Mouse (Mus musculus) embryonic facial prominence, embryonic 15.5 days (tissue): Measurements from ENCODE around the gene Map10. TPM values are rescaled to one million over a fixed set of nuclear protein-coding genes. Genes with fewer than 3 reads are reported as not detected.

Source experiments
- ATAC-seq: fragments of 200-750 bp; cut with Nextera tagmentation; 2 replicates; pipeline ENCODE4 v1.8.0; 2017; ENCODE audit warnings: low read depth, moderate TSS enrichment; ENCODE audit not compliant: insufficient number of reproducible peaks, low FRiP score, low TSS enrichment
- H3K27ac ChIP-seq: fragments of 300-500 bp; sonication (generic); replicated peaks from 2 replicates; pipeline ENCODE4 v1.5.1; 2015; ENCODE audit warnings: mild to moderate bottlenecking, inconsistent platforms
- H3K27me3 ChIP-seq: fragments of 300-500 bp; sonication (generic); 2 replicates; pipeline ENCODE4 v1.6.1; 2015; ENCODE audit warnings: inconsistent platforms
- H3K36me3 ChIP-seq: fragments of 300-500 bp; sonication (generic); 2 replicates; pipeline ENCODE4 v1.6.1; 2015; ENCODE audit warnings: mild to moderate bottlenecking, inconsistent platforms
- H3K4me1 ChIP-seq: fragments of 300-500 bp; sonication (generic); 2 replicates; pipeline ENCODE4 v1.6.1; 2015; ENCODE audit warnings: inconsistent platforms
- H3K4me2 ChIP-seq: fragments of 300-500 bp; sonication (generic); replicated peaks from 2 replicates; pipeline ENCODE4 v1.6.1; 2015; ENCODE audit warnings: mild to moderate bottlenecking, inconsistent platforms
- H3K4me3 ChIP-seq: fragments of 300-500 bp; sonication (generic); replicated peaks from 2 replicates; pipeline ENCODE4 v1.5.1; 2015; ENCODE audit warnings: mild to moderate bottlenecking, inconsistent platforms
- H3K9ac ChIP-seq: fragments of 300-500 bp; sonication (generic); 2 replicates; pipeline ENCODE4 v1.6.1; 2015; ENCODE audit warnings: inconsistent platforms
- H3K9me3 ChIP-seq: fragments of 300-500 bp; sonication (generic); replicated peaks from 2 replicates; pipeline ENCODE4 v1.6.1; 2016; ENCODE audit warnings: inconsistent platforms
- WGBS: fragments of 180-500 bp; shearing (Covaris S2); methylation state at CpG from one replicate; pipeline ENCODE4 v1.1.7; 2015; 5-methylcytosine and 5-hydroxymethylcytosine counted together
- polyA plus RNA-seq: library from polyadenylated mRNA; unstranded; fragments of >200 nt; fragmentation: Nextera tagmentation; extraction: Ambion mirVana; gene quantifications from 2 replicates; pipeline ENCODE4 v1.2.1, GENCODE M21; 2015

Gene Map10
- 5.7 and 6.9 TPM in 2 replicates for polyA plus RNA-seq

DNA sequence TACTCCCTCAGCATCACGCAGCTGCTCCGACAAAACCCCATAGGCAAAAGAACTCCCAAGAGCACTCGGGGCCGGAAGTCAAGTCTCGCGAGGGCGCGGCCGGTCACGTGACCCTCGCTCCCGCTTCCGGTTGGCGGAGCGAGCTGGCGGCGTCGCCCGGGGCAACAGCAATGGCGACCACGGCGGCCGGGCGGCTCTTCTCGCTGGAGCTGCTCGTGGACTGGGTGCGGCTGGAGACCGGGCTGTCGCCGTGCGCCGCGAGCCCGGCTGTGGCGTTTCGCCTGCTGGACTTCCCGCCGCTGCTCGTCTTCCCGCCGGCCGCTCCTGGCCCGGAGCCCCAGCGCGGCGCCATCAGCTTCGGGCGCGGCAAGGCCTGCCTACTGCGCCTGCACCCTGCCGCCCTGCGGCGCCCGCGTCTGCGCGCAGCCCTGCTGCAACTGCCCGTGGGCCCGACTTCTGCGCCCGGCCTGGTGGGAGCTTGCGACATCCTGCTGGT, at the start of gene Map10:
Gene Map10 (plus strand): TSS at position 119 of the 496 bp plus-strand sequence.
- Histone ChIP-seq H3K27me3 (no peaks in the 10 kb centered on the region), H3K4me1 (peaks cover 23% of the 10 kb centered on the region), H3K9me3 (peaks cover 18% of the 10 kb centered on the region), H3K4me2 (peak within 1 kb of the TSS; percentile 90), H3K36me3 (peaks cover 16% of the 10 kb centered on the region), H3K27ac (peak within 1 kb of the TSS; percentile 52; the same call in 1 of the 2 replicates), H3K9ac (peak within 1 kb of the TSS; percentile 57), H3K4me3 (peak within 1 kb of the TSS; percentile 60)
- ATAC-seq = peak; percentile 86
- WGBS = 2% methylated on average over 47 of the region's 62 CpGs

GRCm38 (mm10) chr8:125620301-125620700, 49.3 kb upstream of the Map10 start:
- 73% methylated on average over 4 of the region's 4 CpGs for WGBS
- Histone ChIP-seq H3K36me3 (no peaks in the 10 kb centered on the region), H3K9me3 (no peaks in the 10 kb centered on the region), H3K4me2 (no peak overlapping the region), H3K4me3 (no peak overlapping the region), H3K27me3 (no peaks in the 10 kb centered on the region), H3K27ac (no peak overlapping the region), H3K4me1 (0 out of 2 replicates have a peak, but pooled peaks cover 8% of the 10 kb centered on the region), H3K9ac (no peak overlapping the region)
- ATAC-seq = no peak; the same call in 1 of the 2 replicates

DNA sequence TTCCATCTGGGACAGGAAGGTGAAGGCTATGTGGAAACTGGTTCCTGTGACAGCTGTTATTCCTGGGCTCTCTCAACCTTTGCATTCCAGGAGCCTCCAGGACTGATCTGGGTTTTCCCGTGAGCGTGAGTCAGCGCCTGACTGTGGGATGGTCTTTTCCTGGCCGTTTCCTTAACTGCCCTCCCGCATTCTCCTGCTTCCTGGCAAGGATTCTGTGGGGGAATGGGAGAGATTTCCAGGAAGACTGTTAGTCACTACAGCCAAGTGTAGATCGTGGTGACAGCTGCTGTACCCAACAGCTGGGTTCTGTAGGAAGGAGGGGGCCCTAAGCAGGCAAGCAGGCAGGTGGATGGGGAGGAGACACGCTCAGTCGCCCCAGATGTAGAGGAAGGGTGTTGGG, 45.3 kb upstream of the Map10 start:
- Histone ChIP-seq H3K4me1 (0 out of 2 replicates have a peak, but pooled peaks cover 4% of the 10 kb centered on the region), H3K4me2 (no peak overlapping the region), H3K36me3 (no peaks in the 10 kb centered on the region), H3K9me3 (no peaks in the 10 kb centered on the region), H3K9ac (no peak overlapping the region), H3K4me3 (no peak overlapping the region), H3K27me3 (no peaks in the 10 kb centered on the region), H3K27ac (no peak overlapping the region)
- WGBS = 62% methylated on average over 8 of the region's 8 CpGs
- ATAC-seq = no peak

DNA sequence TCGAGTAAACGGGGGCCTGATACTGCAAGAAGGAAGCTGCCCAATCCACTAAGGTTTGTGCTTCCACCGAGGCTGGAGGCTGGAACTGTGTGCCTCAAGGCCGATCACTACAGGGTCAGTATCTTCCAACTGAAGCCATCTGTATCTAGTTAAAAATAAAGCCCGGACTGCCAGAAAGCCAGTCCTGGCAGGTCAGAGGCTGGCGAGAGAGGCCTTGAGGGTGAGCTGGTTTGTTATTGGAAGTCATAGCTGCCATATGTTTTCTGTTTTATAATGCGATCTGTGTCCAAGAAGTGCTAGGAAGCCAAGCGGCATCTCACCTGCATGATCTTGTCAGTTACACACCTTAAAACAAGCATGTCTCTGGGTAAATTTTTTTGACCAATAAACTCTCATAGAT, 43.2 kb upstream of the Map10 start:
- H3K9ac ChIP-seq = no peak overlapping the region
- no peaks in the 10 kb centered on the region for H3K4me1 ChIP-seq
- no peak overlapping the region for H3K27ac ChIP-seq
- 47% methylated on average over 8 of the region's 8 CpGs for WGBS
- ATAC-seq = no peak
- H3K27me3 ChIP-seq = no peaks in the 10 kb centered on the region
- H3K9me3 ChIP-seq = no peaks in the 10 kb centered on the region
- H3K4me3 ChIP-seq = no peak overlapping the region
- no peaks in the 10 kb centered on the region for H3K36me3 ChIP-seq
- H3K4me2 ChIP-seq = no peak overlapping the region

- WGBS = 89% methylated on average over 1 of the region's 1 CpGs
- H3K27me3 ChIP-seq = no peaks in the 10 kb centered on the region
- no peak overlapping the region for H3K9ac ChIP-seq
- no peaks in the 10 kb centered on the region for H3K36me3 ChIP-seq
- no peak overlapping the region for H3K4me2 ChIP-seq
- H3K27ac ChIP-seq = no peak overlapping the region
- no peak overlapping the region for H3K4me3 ChIP-seq
- ATAC-seq = no peak
- H3K9me3 ChIP-seq = no peaks in the 10 kb centered on the region
- H3K4me1 ChIP-seq = no peaks in the 10 kb centered on the region
Measured at GRCm38 (mm10) chr8:125628834-125629233, 40.8 kb upstream of the Map10 start.

DNA sequence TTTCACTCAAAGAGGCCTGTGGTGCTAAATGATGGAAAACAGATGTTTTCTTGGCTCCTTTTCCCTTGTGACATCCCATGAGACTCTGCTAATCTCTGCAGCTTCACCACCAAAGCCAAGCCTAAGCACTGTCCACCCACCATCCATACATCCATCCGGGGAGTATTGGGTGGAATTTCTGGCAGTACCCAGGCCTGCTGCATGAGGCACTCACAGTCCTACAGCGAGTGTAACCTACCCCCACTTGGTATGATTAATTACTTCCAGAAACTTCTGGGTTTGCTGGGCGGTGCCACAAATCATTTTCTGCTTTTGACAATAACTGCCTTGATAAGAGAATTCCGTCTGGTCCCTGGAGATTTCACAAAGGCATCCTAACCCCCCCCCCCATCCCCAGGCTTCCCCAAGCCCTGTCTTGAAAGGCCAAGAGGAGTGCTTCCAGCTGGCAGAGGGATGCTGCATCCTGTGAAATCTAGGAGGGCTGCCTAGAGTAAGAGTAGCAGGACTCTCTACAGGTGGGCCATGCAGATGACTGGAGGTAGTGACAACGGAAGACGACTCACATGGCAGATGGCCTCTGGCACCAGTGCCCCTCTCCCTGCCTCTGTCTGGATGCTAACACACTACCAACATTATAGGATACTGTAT, 31.1 kb upstream of the Map10 start:
- H3K27me3 ChIP-seq = no peaks in the 10 kb centered on the region
- no peaks in the 10 kb centered on the region for H3K9me3 ChIP-seq
- no peak for ATAC-seq
- H3K9ac ChIP-seq = no peak overlapping the region
- 46% methylated on average over 6 of the region's 6 CpGs for WGBS
- no peak overlapping the region for H3K27ac ChIP-seq
- no peak overlapping the region for H3K4me2 ChIP-seq
- H3K36me3 ChIP-seq = no peaks in the 10 kb centered on the region
- no peak overlapping the region for H3K4me3 ChIP-seq
- H3K4me1 ChIP-seq = peaks cover 18% of the 10 kb centered on the region

GRCm38 (mm10) chr8:125639631-125640030, 30.0 kb upstream of the Map10 start:
- Histone ChIP-seq H3K27ac (no peak overlapping the region), H3K27me3 (no peaks in the 10 kb centered on the region), H3K9ac (no peak overlapping the region), H3K4me3 (no peak overlapping the region), H3K4me1 (peaks cover 18% of the 10 kb centered on the region), H3K9me3 (no peaks in the 10 kb centered on the region), H3K36me3 (no peaks in the 10 kb centered on the region), H3K4me2 (no peak overlapping the region)
- 81% methylated on average over 2 of the region's 2 CpGs for WGBS
- no peak for ATAC-seq

GRCm38 (mm10) chr8:125640766-125641165, 28.9 kb upstream of the Map10 start:
- H3K4me2 ChIP-seq = no peak overlapping the region
- peaks cover 18% of the 10 kb centered on the region for H3K4me1 ChIP-seq
- ATAC-seq = no peak
- H3K27ac ChIP-seq = no peak overlapping the region
- H3K4me3 ChIP-seq = no peak overlapping the region
- 69% methylated on average over 5 of the region's 5 CpGs for WGBS
- no peak overlapping the region for H3K9ac ChIP-seq
- H3K9me3 ChIP-seq = no peaks in the 10 kb centered on the region
- H3K36me3 ChIP-seq = no peaks in the 10 kb centered on the region
- no peaks in the 10 kb centered on the region for H3K27me3 ChIP-seq

DNA sequence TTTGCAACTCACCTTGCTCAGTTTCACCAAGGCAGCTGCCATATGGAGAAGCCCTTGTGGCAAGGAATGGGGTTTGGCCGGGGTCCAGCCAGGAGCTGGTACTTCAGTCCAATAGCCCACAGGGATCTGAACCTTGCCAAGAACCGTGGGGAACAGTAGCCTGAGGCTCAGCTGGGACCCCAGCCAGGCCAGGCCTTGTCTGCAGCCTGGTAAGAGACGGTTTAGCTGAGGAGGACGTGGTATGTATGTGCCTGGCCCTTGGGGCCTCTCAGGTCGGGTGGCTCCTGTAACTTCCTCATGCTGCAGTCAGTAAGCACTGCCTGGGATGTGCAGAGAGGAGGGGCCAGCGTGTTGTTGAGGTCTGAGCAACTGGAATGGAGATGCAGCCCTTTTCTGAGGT, 27.8 kb upstream of the Map10 start:
- 25% methylated on average over 6 of the region's 6 CpGs for WGBS
- H3K4me2 ChIP-seq = no peak overlapping the region
- H3K27ac ChIP-seq = no peak overlapping the region
- no peak overlapping the region for H3K9ac ChIP-seq
- H3K36me3 ChIP-seq = no peaks in the 10 kb centered on the region
- no peaks in the 10 kb centered on the region for H3K27me3 ChIP-seq
- peaks cover 18% of the 10 kb centered on the region for H3K4me1 ChIP-seq
- ATAC-seq = peak; percentile 61; the same call in 1 of the 2 replicates
- no peak overlapping the region for H3K4me3 ChIP-seq
- H3K9me3 ChIP-seq = no peaks in the 10 kb centered on the region

- Histone ChIP-seq H3K36me3 (no peaks in the 10 kb centered on the region), H3K4me1 (peaks cover 11% of the 10 kb centered on the region), H3K4me3 (no peak overlapping the region), H3K4me2 (no peak overlapping the region), H3K9me3 (no peaks in the 10 kb centered on the region), H3K9ac (no peak overlapping the region), H3K27me3 (no peaks in the 10 kb centered on the region), H3K27ac (no peak overlapping the region)
- WGBS = 42% methylated on average over 10 of the region's 10 CpGs
- ATAC-seq = no peak
Measured at GRCm38 (mm10) chr8:125645757-125646478, 23.7 kb upstream of the Map10 start.

- H3K4me1 ChIP-seq = peaks cover 3% of the 10 kb centered on the region; the same call in 1 of the 2 replicates
- no peak overlapping the region for H3K4me3 ChIP-seq
- no peak overlapping the region for H3K27ac ChIP-seq
- no peak overlapping the region for H3K9ac ChIP-seq
- 74% methylated on average over 4 of the region's 4 CpGs for WGBS
- no peak overlapping the region for H3K4me2 ChIP-seq
- H3K27me3 ChIP-seq = no peaks in the 10 kb centered on the region
- H3K36me3 ChIP-seq = no peaks in the 10 kb centered on the region
- no peaks in the 10 kb centered on the region for H3K9me3 ChIP-seq
- no peak for ATAC-seq
Measured at GRCm38 (mm10) chr8:125649447-125649846, 20.2 kb upstream of the Map10 start.
